8 mouse cellular contexts compared by ENCODE assay signal in the genomic region with DNA sequence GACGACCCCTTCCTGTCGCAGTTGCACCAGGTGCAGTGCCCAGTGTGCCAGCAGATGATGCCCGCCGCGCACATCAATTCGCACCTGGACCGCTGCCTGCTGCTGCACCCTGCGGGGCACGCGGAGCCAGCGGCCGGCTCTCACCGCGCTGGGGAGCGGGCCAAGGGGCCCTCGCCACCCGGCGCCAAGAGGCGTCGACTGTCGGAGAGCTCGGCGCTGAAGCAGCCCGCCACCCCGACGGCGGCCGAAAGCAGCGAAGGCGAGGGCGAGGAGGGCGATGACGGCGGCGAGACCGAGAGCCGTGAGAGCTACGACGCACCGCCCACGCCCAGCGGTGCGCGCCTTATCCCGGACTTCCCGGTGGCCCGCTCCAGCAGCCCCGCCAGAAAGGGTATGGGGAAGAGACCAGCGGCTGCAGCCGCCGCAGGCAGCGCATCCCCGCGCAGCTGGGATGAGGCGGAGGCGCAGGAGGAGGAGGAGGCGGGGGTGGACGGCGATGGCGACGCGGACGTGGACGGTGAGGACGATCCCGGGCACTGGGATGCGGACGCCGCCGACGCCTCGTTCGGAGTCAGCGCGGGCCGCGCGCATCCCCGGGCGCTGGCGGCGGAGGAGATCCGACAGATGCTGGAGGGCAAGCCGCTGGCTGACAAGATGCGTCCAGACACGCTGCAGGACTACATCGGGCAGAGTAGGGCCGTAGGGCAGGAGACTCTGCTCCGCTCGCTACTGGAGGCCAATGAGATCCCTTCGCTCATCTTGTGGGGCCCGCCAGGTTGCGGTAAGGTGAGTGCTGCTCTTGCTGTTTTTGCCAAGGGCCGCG. TPM values are rescaled to one million over a fixed set of nuclear protein-coding genes. Genes with fewer than 3 reads are reported as not detected.
DNase-seq lines count a peak whose midpoint lies in the region; ATAC-seq and TF ChIP-seq lines count a peak whose summit lies in the region.

A gene (minus strand): TSS at position 591 of the 823 bp plus-strand sequence.

- no peaks in the 10 kb centered on the region for H3K27me3 ChIP-seq in embryonic facial prominence, embryonic 12.5 days
- no peaks in the 10 kb centered on the region for H3K27me3 ChIP-seq in heart, embryonic 14.5 days (ENCODE audit: control insufficient read depth, insufficient read depth, low read length)
- no peaks in the 10 kb centered on the region for H3K27me3 ChIP-seq in liver, postnatal 0 days (ENCODE audit: insufficient read depth, low read length)
- H3K27me3 ChIP-seq in neural tube, embryonic 15.5 days (replicated peaks), result no peaks in the 10 kb centered on the region

- WGBS in embryonic facial prominence, embryonic 12.5 days, result under 1% methylated on average over 93 of the region's 95 CpGs
- under 1% methylated on average over 83 of the region's 95 CpGs for WGBS in heart, embryonic 14.5 days
- whole genome bisulfite sequencing in liver, postnatal 0 days (ENCODE audit: insufficient replicate concordance), result 3% methylated on average over 88 of the region's 95 CpGs
- under 1% methylated on average over 77 of the region's 95 CpGs for WGBS in neural tube, embryonic 15.5 days

- peak within 1 kb of the TSS; percentile 42 for H3K27ac ChIP-seq in embryonic facial prominence, embryonic 12.5 days
- peak within 1 kb of the TSS; percentile 23 to 71 for H3K27ac ChIP-seq in heart, embryonic 14.5 days (replicated peaks in 1 of 2; ENCODE audit: control insufficient read depth in 1 of 2, insufficient read depth in 1 of 2, low read depth in 2 of 2, low read length in 2 of 2)
- H3K27ac ChIP-seq in liver, postnatal 0 days (ENCODE audit: low read depth), result peak within 1 kb of the TSS; percentile 29; the same call in 1 of the 2 replicates
- peak within 1 kb of the TSS; percentile 88 for H3K27ac ChIP-seq in neural tube, embryonic 15.5 days (replicated peaks)

- H3K4me3 ChIP-seq in embryonic facial prominence, embryonic 12.5 days, result peak within 1 kb of the TSS; percentile 78
- H3K4me3 ChIP-seq in heart, embryonic 14.5 days (ENCODE audit: control insufficient read depth in 1 of 2, insufficient read depth in 1 of 2, low read depth in 1 of 2, low read length in 2 of 2), result peak within 1 kb of the TSS; percentile 75 to 86
- peak within 1 kb of the TSS; percentile 82 for H3K4me3 ChIP-seq in liver, postnatal 0 days (ENCODE audit: low read depth, low read length)
- H3K4me3 ChIP-seq in neural tube, embryonic 15.5 days (replicated peaks), result peak within 1 kb of the TSS; percentile 69

- peaks cover 11% of the 10 kb centered on the region for H3K36me3 ChIP-seq in embryonic facial prominence, embryonic 12.5 days
- peaks cover 19% of the 10 kb centered on the region for H3K36me3 ChIP-seq in heart, embryonic 14.5 days (ENCODE audit: control insufficient read depth, insufficient read depth, low read length)
- peaks cover 6% of the 10 kb centered on the region for H3K36me3 ChIP-seq in liver, postnatal 0 days (replicated peaks; ENCODE audit: insufficient read depth, low read length)
- peaks cover 11% of the 10 kb centered on the region for H3K36me3 ChIP-seq in neural tube, embryonic 15.5 days

- peaks cover 8% of the 10 kb centered on the region for H3K4me1 ChIP-seq in embryonic facial prominence, embryonic 12.5 days
- peaks cover 0 to 25% of the 10 kb centered on the region in 2 experiments; a peak in 3 of 4 replicates for H3K4me1 ChIP-seq in heart, embryonic 14.5 days (ENCODE audit: control insufficient read depth in 2 of 2, insufficient read depth in 2 of 2, low read length in 2 of 2)
- peaks cover 21% of the 10 kb centered on the region for H3K4me1 ChIP-seq in liver, postnatal 0 days (ENCODE audit: insufficient read depth)
- peaks cover 30% of the 10 kb centered on the region for H3K4me1 ChIP-seq in neural tube, embryonic 15.5 days

- peak within 1 kb of the TSS; percentile 84 for H3K4me2 ChIP-seq in embryonic facial prominence, embryonic 12.5 days (replicated peaks)
- peak within 1 kb of the TSS; percentile 92 for H3K4me2 ChIP-seq in heart, embryonic 14.5 days (ENCODE audit: low read length)
- H3K4me2 ChIP-seq in liver, postnatal 0 days (ENCODE audit: low read depth, low read length), result peak within 1 kb of the TSS; percentile 86
- peak within 1 kb of the TSS; percentile 78 for H3K4me2 ChIP-seq in neural tube, embryonic 15.5 days

- no peak for TF ChIP-seq CTCF in liver, postnatal 0 days (IDR thresholded peaks at IDR 0.05; ENCODE audit: low read depth)

- no peak for TF ChIP-seq EP300 in liver, postnatal 0 days (IDR thresholded peaks at IDR 0.05; ENCODE audit: low read depth)

- no peaks in the 10 kb centered on the region for H3K9me3 ChIP-seq in embryonic facial prominence, embryonic 12.5 days
- no peaks in the 10 kb centered on the region for H3K9me3 ChIP-seq in heart, embryonic 14.5 days (ENCODE audit: control insufficient read depth, low read length)
- no peaks in the 10 kb centered on the region for H3K9me3 ChIP-seq in liver, postnatal 0 days (ENCODE audit: low read length)
- H3K9me3 ChIP-seq in neural tube, embryonic 15.5 days (replicated peaks), result no peaks in the 10 kb centered on the region

- ATAC-seq in embryonic facial prominence, embryonic 12.5 days (ENCODE audit: insufficient number of reproducible peaks, insufficient read depth, low FRiP score, low TSS enrichment), result peak; percentile 67; the same call in 1 of the 2 replicates
- peak; percentile 39 for ATAC-seq in heart, embryonic 14.5 days (ENCODE audit: insufficient number of reproducible peaks, insufficient read depth, low FRiP score, low read depth)
- peak; percentile 38 for ATAC-seq in liver, postnatal 0 days
- ATAC-seq in neural tube, embryonic 15.5 days (ENCODE audit: low FRiP score), result peak; percentile 15

- DNase-seq in CD4-positive helper T cell, adult 2 months (ENCODE audit: low read depth, low spot score), result peak; percentile 71
- peak; percentile 51 for DNase-seq in adrenal gland, postnatal 25 days
- DNase-seq in kidney, postnatal 36 days, result peak; percentile 12 to 64
- peak; percentile 60 for DNase-seq in liver, postnatal 0 days
- DNase-seq in testis, postnatal 14 days (ENCODE audit: low spot score), result peak; percentile 65

- H3K9ac ChIP-seq in embryonic facial prominence, embryonic 12.5 days, result peak within 1 kb of the TSS; percentile 80
- H3K9ac ChIP-seq in heart, embryonic 14.5 days (ENCODE audit: low read length), result peak within 1 kb of the TSS; percentile 89
- peak within 1 kb of the TSS; percentile 66 for H3K9ac ChIP-seq in liver, postnatal 0 days (replicated peaks)
- H3K9ac ChIP-seq in neural tube, embryonic 15.5 days (replicated peaks), result peak within 1 kb of the TSS; percentile 87

RNA-seq across cellular contexts. Expression of the gene that starts here (rescaled TPM):
- total RNA-seq in adrenal gland, postnatal 25 days (2021), result not detected in 2 replicates
- polyA plus RNA-seq in embryonic facial prominence, embryonic 12.5 days (2016; fragmentation: Nextera tagmentation; extraction: Ambion mirVana), result not detected in 2 replicates
- not detected in 2 replicates for polyA plus RNA-seq in heart, embryonic 14.5 days (2014; fragmentation: Nextera tagmentation; extraction: Ambion mirVana)
- not detected in 2 replicates for polyA plus RNA-seq in liver, postnatal 0 days (2015; fragmentation: Nextera tagmentation; extraction: Ambion mirVana)
- not detected in 2 replicates for polyA plus RNA-seq in neural tube, embryonic 15.5 days (2015; fragmentation: Nextera tagmentation; extraction: Ambion mirVana)

Comparison
In these comparisons a context has a peak if more than half of its experiments do, and no peak if none do; other contexts are left out.
1. Peak in every context shown above with its lines: DNase-seq, ATAC-seq, H3K4me3 ChIP-seq and H3K27ac ChIP-seq.
2. Peak in DNase-seq in adrenal gland, postnatal 25 days; RNA of the gene not detected or under 1 TPM.
3. Peak in ATAC-seq, H3K4me3 ChIP-seq, H3K27ac ChIP-seq, H3K9ac ChIP-seq and H3K4me2 ChIP-seq in embryonic facial prominence, embryonic 12.5 days; RNA of the gene not detected or under 1 TPM.
4. Peak in ATAC-seq, H3K4me3 ChIP-seq, H3K27ac ChIP-seq, H3K9ac ChIP-seq and H3K4me2 ChIP-seq in heart, embryonic 14.5 days; RNA of the gene not detected or under 1 TPM.
5. Peak in DNase-seq, ATAC-seq, H3K4me3 ChIP-seq, H3K27ac ChIP-seq, H3K9ac ChIP-seq and H3K4me2 ChIP-seq in liver, postnatal 0 days; RNA of the gene not detected or under 1 TPM.
6. Peak in ATAC-seq, H3K4me3 ChIP-seq, H3K27ac ChIP-seq, H3K9ac ChIP-seq and H3K4me2 ChIP-seq in neural tube, embryonic 15.5 days; RNA of the gene not detected or under 1 TPM.
7. ATAC-seq: peak in every context shown above with its lines; median percentile 67 in embryonic facial prominence, embryonic 12.5 days; 39 in heart, embryonic 14.5 days; 38 in liver, postnatal 0 days; 15 in neural tube, embryonic 15.5 days.
8. H3K27ac ChIP-seq: peak in every context shown above with its lines; median percentile 88 in neural tube, embryonic 15.5 days; 47 in heart, embryonic 14.5 days; 42 in embryonic facial prominence, embryonic 12.5 days; 29 in liver, postnatal 0 days.